Mouse (Mus musculus): Measurements from ENCODE around the gene Hoxb7. TPM values are rescaled to one million over a fixed set of nuclear protein-coding genes. Genes with fewer than 3 reads are reported as not detected.

The Hoxb7 gene
- polyA plus RNA-seq, 1 experiment from 2014 or later: 1.3 TPM

DNA sequence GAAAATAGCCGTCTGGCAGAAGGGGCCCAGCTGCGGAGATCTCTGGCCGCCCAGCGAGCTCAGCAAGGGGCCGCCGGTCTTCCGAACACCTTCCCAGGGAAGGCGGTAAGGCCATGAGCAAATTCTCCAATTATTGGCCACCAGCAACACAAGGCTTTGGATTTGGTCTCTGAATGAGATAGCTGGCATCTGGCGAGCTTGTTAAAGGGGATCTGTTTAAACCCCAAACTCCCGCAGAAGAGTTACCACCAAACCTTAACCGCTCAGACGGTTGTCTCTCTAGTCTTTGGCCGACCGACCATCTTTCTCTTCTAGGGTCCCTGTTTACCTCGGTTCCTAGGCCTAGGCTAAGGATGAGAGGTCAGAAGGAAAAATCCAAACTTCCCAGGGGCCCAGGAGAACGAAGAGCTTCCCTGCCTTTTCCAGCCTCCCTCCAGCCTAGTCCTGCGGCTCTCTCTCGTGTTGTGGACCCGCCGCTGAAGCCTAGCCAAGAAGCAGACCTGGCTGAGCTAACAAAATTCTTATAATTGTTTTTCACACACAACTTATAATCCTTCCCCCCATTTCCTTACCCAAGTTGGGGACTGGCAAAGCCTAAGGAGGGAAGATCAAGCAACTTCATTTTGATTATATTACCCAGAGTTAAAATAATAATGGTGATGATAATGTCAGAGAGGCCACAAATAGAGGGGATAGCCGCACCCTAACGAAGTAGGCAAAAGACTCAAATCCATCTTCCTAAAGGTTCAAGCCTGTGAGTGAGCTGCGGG lies 16.1 kb downstream of the Hoxb7 start:
- peaks cover 37% of the 10 kb centered on the region for H3K27me3 ChIP-seq (replicated peaks; ENCODE audit: insufficient read depth, low read length)
- no peak overlapping the region for H3K27ac ChIP-seq (ENCODE audit: low read length)
- ATAC-seq (no peak), DNase-seq (ENCODE audit: low spot score) (no peak)
- H3K9me3 ChIP-seq (ENCODE audit: low read length): no peaks in the 10 kb centered on the region
- H3K9ac ChIP-seq (replicated peaks; ENCODE audit: low read depth): no peak overlapping the region
- H3K4me2 ChIP-seq (replicated peaks; ENCODE audit: low read depth, low read length): peak overlapping the region; percentile 73
- H3K36me3 ChIP-seq (ENCODE audit: insufficient read depth, low read length): no peaks in the 10 kb centered on the region
- H3K4me1 ChIP-seq (ENCODE audit: insufficient read depth, low read depth, low read length): no peaks in the 10 kb centered on the region
- TF ChIP-seq EP300 (IDR thresholded peaks at IDR 0.05): no peak
- no peak for TF ChIP-seq CTCF (IDR thresholded peaks at IDR 0.05)
- peak overlapping the region; percentile 57; the same call in 1 of the 2 replicates for H3K4me3 ChIP-seq (ENCODE audit: low read depth, low read length)
- 20% methylated on average over 23 of the region's 23 CpGs for WGBS

DNA sequence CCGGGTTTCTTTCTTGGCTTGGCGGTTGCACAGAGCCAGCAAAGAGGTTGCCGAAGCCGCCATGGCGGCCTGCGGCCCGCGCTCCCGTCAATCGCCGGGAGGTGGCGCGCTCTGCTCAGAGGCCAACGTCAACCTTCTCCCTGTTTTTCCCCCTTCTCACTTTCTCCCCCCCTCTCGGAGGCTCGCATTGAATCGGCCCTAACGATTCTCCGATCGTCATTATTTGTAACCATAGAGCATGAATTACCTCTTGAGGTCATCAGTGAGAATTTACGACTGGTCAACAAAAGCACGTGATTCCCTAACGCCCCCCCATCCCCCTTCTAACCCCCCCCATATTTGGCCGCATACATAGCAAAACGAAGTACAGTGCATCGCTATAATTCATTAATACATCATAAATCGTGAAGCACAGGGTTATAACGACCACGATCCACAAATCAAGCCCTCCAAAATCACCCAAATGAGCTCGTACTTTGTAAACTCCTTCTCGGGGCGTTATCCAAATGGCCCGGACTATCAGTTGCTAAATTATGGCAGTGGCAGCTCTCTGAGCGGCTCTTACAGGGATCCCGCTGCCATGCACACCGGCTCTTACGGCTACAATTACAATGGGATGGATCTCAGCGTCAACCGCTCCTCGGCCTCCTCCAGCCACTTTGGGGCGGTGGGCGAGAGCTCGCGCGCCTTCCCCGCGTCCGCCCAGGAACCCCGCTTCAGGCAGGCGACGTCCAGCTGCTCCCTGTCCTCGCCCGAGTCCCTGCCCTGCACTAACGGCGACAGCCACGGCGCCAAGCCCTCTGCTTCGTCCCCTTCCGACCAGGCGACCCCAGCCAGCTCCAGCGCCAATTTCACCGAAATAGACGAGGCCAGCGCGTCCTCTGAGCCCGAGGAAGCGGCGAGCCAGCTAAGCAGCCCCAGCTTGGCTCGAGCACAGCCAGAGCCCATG lies 17.0 kb downstream of the Hoxb7 start, which contains the start of gene Hoxb5:
Hoxb5 (plus strand) TSS at position 186 of the 949 bp plus-strand sequence.
- Histone ChIP-seq H3K9ac (replicated peaks; ENCODE audit: low read depth) (peak within 1 kb of the TSS; percentile 82), H3K27me3 (replicated peaks; ENCODE audit: insufficient read depth, low read length) (peaks cover 32% of the 10 kb centered on the region), H3K4me2 (replicated peaks; ENCODE audit: low read depth, low read length) (peak within 1 kb of the TSS; percentile 73), H3K9me3 (ENCODE audit: low read length) (no peaks in the 10 kb centered on the region), H3K4me1 (ENCODE audit: insufficient read depth, low read depth, low read length) (no peaks in the 10 kb centered on the region), H3K4me3 (ENCODE audit: low read depth, low read length) (peak within 1 kb of the TSS; percentile 57), H3K27ac (ENCODE audit: low read length) (peak within 1 kb of the TSS; percentile 94), H3K36me3 (ENCODE audit: insufficient read depth, low read length) (no peaks in the 10 kb centered on the region)
- peak; percentile 96 for DNase-seq (ENCODE audit: low spot score)
- WGBS: under 1% methylated on average over 69 of the region's 69 CpGs
- no peak; the same call in 1 of the 2 replicates for TF ChIP-seq EP300 (IDR thresholded peaks at IDR 0.05)
- TF ChIP-seq CTCF (IDR thresholded peaks at IDR 0.05): peak; percentile 93
- peak; percentile 71 for ATAC-seq

DNA sequence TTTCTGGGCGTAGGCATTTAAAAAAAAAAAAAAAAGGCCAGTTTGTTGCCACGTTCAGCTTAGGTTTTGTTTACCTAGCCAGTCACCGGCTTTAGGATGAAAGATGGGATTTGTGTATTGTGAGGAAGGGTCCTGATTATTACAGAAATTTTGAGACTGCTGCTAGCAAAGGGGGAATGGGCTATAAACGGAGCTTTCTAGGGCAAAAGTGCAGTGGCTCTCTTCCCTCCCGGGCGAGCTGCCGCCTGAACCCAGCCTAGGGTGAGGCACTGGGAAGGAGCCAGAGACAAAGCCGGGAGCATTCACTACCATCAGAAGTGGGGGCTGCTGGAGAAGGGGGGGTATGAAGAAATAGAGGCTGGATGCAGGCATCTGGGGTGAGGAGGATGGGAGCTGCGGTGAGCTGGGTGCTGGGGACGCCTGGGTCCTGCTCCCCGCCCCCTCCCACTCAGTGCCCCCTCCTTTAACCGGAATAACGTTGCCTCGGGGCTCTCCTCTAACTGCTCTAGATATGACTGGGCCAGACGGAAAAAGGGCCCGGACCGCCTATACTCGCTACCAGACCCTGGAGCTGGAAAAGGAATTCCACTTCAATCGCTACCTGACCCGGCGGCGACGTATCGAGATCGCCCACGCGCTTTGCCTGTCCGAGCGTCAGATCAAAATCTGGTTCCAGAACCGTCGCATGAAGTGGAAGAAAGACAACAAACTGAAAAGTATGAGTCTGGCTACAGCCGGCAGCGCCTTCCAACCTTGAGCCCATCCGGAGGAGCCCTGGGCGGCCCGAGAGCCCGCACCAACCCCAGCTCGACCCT lies 18.2 kb downstream of the Hoxb7 start:
- ATAC-seq (peak; percentile 34), DNase-seq (ENCODE audit: low spot score) (peak; percentile 58)
- TF ChIP-seq CTCF (IDR thresholded peaks at IDR 0.05): no peak
- no peak for TF ChIP-seq EP300 (IDR thresholded peaks at IDR 0.05)
- H3K4me3 ChIP-seq (ENCODE audit: low read depth, low read length): peak overlapping the region; percentile 57
- H3K36me3 ChIP-seq (ENCODE audit: insufficient read depth, low read length): no peaks in the 10 kb centered on the region
- peaks cover 6% of the 10 kb centered on the region; the same call in 1 of the 2 replicates for H3K4me1 ChIP-seq (ENCODE audit: insufficient read depth, low read depth, low read length)
- H3K9me3 ChIP-seq (ENCODE audit: low read length): no peaks in the 10 kb centered on the region
- H3K27me3 ChIP-seq (replicated peaks; ENCODE audit: insufficient read depth, low read length): peaks cover 29% of the 10 kb centered on the region
- peak overlapping the region; percentile 73 for H3K4me2 ChIP-seq (replicated peaks; ENCODE audit: low read depth, low read length)
- H3K9ac ChIP-seq (replicated peaks; ENCODE audit: low read depth): peak overlapping the region; percentile 82
- peak overlapping the region; percentile 94 for H3K27ac ChIP-seq (ENCODE audit: low read length)
- 3% methylated on average over 35 of the region's 38 CpGs for WGBS

DNA sequence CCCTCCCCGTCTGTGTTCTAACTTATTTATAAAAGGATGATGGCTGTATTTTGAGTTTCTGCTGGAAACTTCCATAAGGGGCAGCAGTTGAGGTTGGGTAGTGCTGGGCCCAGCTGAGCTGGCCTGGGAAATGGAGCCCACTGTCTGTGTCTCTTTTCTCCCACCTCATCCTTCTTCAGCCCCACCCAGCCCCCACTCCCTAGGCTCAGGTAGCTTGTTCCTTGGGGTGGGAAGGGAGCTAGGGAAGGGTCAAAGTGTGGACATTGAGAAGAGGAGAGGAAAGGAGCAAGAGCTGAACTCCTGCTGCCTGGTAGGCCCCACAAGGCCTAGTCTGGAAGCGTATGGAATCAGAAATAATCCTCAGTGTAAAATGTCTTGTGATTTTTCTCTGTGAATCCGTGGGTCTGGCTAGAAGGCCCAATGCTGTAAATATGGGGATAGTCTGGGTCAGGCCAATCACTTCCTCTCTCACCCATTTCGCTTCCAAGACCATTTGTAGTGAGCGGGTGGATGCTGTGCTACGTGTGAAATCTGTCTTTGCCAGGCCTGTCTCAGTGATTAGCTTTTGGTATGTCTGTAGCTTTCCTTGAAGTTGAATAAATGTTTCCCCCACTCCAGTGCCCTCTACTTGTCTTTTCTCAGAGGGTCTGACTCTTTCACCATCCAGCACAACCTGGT lies 19.2 kb downstream of the Hoxb7 start:
- Histone ChIP-seq H3K27me3 (replicated peaks; ENCODE audit: insufficient read depth, low read length) (peaks cover 20% of the 10 kb centered on the region), H3K27ac (ENCODE audit: low read length) (peak overlapping the region; percentile 94), H3K4me2 (replicated peaks; ENCODE audit: low read depth, low read length) (peak overlapping the region; percentile 73), H3K9me3 (ENCODE audit: low read length) (no peaks in the 10 kb centered on the region), H3K4me1 (ENCODE audit: insufficient read depth, low read depth, low read length) (peaks cover 11% of the 10 kb centered on the region; the same call in 1 of the 2 replicates), H3K4me3 (ENCODE audit: low read depth, low read length) (peak overlapping the region; percentile 57; the same call in 1 of the 2 replicates), H3K9ac (replicated peaks; ENCODE audit: low read depth) (peak overlapping the region; percentile 82), H3K36me3 (ENCODE audit: insufficient read depth, low read length) (no peaks in the 10 kb centered on the region)
- WGBS: 49% methylated on average over 6 of the region's 6 CpGs
- peak; percentile 42 for DNase-seq (ENCODE audit: low spot score)
- ATAC-seq: no peak
- TF ChIP-seq EP300 (IDR thresholded peaks at IDR 0.05) (no peak), CTCF (IDR thresholded peaks at IDR 0.05) (no peak)

DNA sequence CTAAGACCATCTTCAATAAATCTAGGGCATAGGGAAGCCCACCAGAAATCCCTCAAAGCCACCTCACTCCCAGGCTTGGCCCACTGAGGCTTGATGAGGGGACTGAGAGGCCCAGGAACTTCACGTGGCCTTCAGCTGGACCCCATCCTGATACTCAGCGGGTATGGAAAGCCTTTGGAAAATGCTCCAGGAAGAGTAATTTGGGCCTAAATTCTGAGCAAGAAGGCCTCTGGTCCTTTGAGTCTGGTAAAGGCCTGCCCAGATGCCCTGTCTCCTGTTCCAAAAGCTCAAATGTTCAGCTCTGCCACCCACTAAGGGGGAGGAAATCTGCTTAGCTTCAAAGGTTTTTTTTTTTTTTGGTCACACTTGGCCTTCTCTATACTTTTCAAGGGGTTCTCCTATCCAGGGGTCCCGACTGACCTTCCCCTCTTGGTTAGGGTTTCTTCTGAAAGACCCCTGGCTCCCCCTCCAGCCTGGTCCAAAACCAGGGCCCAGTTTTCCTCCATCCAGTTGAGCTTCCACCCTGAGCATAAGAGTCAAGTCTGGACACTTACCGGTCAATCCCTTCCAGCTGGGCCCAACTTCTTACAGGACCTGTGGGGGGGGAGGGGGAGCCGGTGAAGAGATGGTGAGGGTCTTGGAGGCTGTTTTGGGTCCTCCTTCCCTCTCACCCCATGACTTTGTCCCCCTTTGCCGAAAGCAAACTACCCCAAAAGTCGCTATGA lies 19.9 kb downstream of the Hoxb7 start:
- no peaks in the 10 kb centered on the region for H3K9me3 ChIP-seq (ENCODE audit: low read length)
- peak overlapping the region; percentile 12; the same call in 1 of the 2 replicates for H3K4me3 ChIP-seq (ENCODE audit: low read depth, low read length)
- H3K36me3 ChIP-seq (ENCODE audit: insufficient read depth, low read length): no peaks in the 10 kb centered on the region
- H3K4me1 ChIP-seq (ENCODE audit: insufficient read depth, low read depth, low read length): peaks cover 11% of the 10 kb centered on the region; the same call in 1 of the 2 replicates
- H3K27me3 ChIP-seq (replicated peaks; ENCODE audit: insufficient read depth, low read length): peaks cover 15% of the 10 kb centered on the region; the same call in 1 of the 2 replicates
- peak overlapping the region; percentile 26 for H3K9ac ChIP-seq (replicated peaks; ENCODE audit: low read depth)
- H3K4me2 ChIP-seq (replicated peaks; ENCODE audit: low read depth, low read length): peak overlapping the region; percentile 73
- H3K27ac ChIP-seq (ENCODE audit: low read length): peak overlapping the region; percentile 94
- TF ChIP-seq EP300 (IDR thresholded peaks at IDR 0.05) (no peak), CTCF (IDR thresholded peaks at IDR 0.05) (no peak)
- DNase-seq (ENCODE audit: low spot score): peak; percentile 13
- 35% methylated on average over 7 of the region's 7 CpGs for WGBS
- ATAC-seq: no peak

Measured in lung, postnatal 0 days (tissue).